Mouse (Mus musculus): ENCODE results near the gene Samd15. TPM values are rescaled to one million over a fixed set of nuclear protein-coding genes. Genes with fewer than 3 reads are reported as not detected.
"Not testable (repeated sequence)": the region's sequence is repeated elsewhere in the genome, so short reads cannot be mapped to it uniquely, and the experiment has no call there.

The Samd15 gene
- not detected in 2 replicates for polyA plus RNA-seq (2012; ENCODE audit: insufficient read depth, insufficient read length, low replicate concordance, missing spikeins)

- TF ChIP-seq CTCF (IDR thresholded peaks at IDR 0.05; ENCODE audit: insufficient read depth, low read depth, low read length) = no peak
- no peak for TF ChIP-seq POLR2A (IDR thresholded peaks at IDR 0.05; ENCODE audit: insufficient read depth, low read depth, low read length)
- WGBS = under 1% methylated on average over 32 of the region's 38 CpGs
- peak within 1 kb of the TSS; percentile 60 for H3K27ac ChIP-seq (ENCODE audit: insufficient read depth, low read depth, low read length)
- peak within 1 kb of the TSS; percentile 85 for H3K4me3 ChIP-seq (ENCODE audit: insufficient read depth, low read depth, low read length)
- H3K4me1 ChIP-seq (ENCODE audit: control insufficient read depth, insufficient read depth, low read length) = peaks cover 5% of the 10 kb centered on the region; the same call in 1 of the 2 replicates
Measured at GRCm38 (mm10) chr12:87199206-87199972, at the start of gene Samd15. Samd15 (plus strand) TSS chr12:87199723.

GRCm38 (mm10) chr12:87154448-87154847 is 45.1 kb upstream of the Samd15 start:
- H3K4me3 ChIP-seq (ENCODE audit: insufficient read depth, low read depth, low read length); H3K4me1 ChIP-seq (ENCODE audit: control insufficient read depth, insufficient read depth, low read length); H3K27ac ChIP-seq (ENCODE audit: insufficient read depth, low read depth, low read length): not testable (repeated sequence)
- WGBS = 60% methylated on average over 4 of the region's 4 CpGs

- Histone ChIP-seq H3K27ac (ENCODE audit: insufficient read depth, low read depth, low read length) (no peak overlapping the region), H3K4me3 (ENCODE audit: insufficient read depth, low read depth, low read length) (no peak overlapping the region), H3K4me1 (ENCODE audit: control insufficient read depth, insufficient read depth, low read length) (no peaks in the 10 kb centered on the region)
- 69% methylated on average over 4 of the region's 4 CpGs for WGBS
- no peak for TF ChIP-seq POLR2A (IDR thresholded peaks at IDR 0.05; ENCODE audit: insufficient read depth, low read depth, low read length)
- no peak for TF ChIP-seq CTCF (IDR thresholded peaks at IDR 0.05; ENCODE audit: insufficient read depth, low read depth, low read length)
Measured at GRCm38 (mm10) chr12:87157361-87157760, 42.2 kb upstream of the Samd15 start.

- no peak overlapping the region for H3K27ac ChIP-seq (ENCODE audit: insufficient read depth, low read depth, low read length)
- H3K4me3 ChIP-seq (ENCODE audit: insufficient read depth, low read depth, low read length) = no peak overlapping the region
- TF ChIP-seq CTCF (IDR thresholded peaks at IDR 0.05; ENCODE audit: insufficient read depth, low read depth, low read length) (no peak), POLR2A (IDR thresholded peaks at IDR 0.05; ENCODE audit: insufficient read depth, low read depth, low read length) (no peak)
- no peaks in the 10 kb centered on the region for H3K4me1 ChIP-seq (ENCODE audit: control insufficient read depth, insufficient read depth, low read length)
- 71% methylated on average over 7 of the region's 7 CpGs for WGBS
Measured at GRCm38 (mm10) chr12:87158099-87158498, 41.4 kb upstream of the Samd15 start.

GRCm38 (mm10) chr12:87160310-87160709 is 39.2 kb upstream of the Samd15 start:
- H3K4me3 ChIP-seq (ENCODE audit: insufficient read depth, low read depth, low read length) = no peak overlapping the region
- WGBS = 80% methylated on average over 1 of the region's 1 CpGs
- TF ChIP-seq POLR2A (IDR thresholded peaks at IDR 0.05; ENCODE audit: insufficient read depth, low read depth, low read length) = no peak
- TF ChIP-seq CTCF (IDR thresholded peaks at IDR 0.05; ENCODE audit: insufficient read depth, low read depth, low read length) = no peak
- no peaks in the 10 kb centered on the region for H3K4me1 ChIP-seq (ENCODE audit: control insufficient read depth, insufficient read depth, low read length)
- H3K27ac ChIP-seq (ENCODE audit: insufficient read depth, low read depth, low read length) = no peak overlapping the region

- no peak overlapping the region for H3K4me3 ChIP-seq (ENCODE audit: insufficient read depth, low read depth, low read length)
- no peaks in the 10 kb centered on the region for H3K4me1 ChIP-seq (ENCODE audit: control insufficient read depth, insufficient read depth, low read length)
- no peak overlapping the region for H3K27ac ChIP-seq (ENCODE audit: insufficient read depth, low read depth, low read length)
- TF ChIP-seq POLR2A (IDR thresholded peaks at IDR 0.05; ENCODE audit: insufficient read depth, low read depth, low read length) (no peak), CTCF (IDR thresholded peaks at IDR 0.05; ENCODE audit: insufficient read depth, low read depth, low read length) (no peak)
- 90% methylated on average over 5 of the region's 5 CpGs for WGBS
Measured at GRCm38 (mm10) chr12:87160815-87161214, 38.7 kb upstream of the Samd15 start.

- peak overlapping the region; percentile 79 for H3K27ac ChIP-seq (ENCODE audit: insufficient read depth, low read depth, low read length)
- TF ChIP-seq CTCF (IDR thresholded peaks at IDR 0.05; ENCODE audit: insufficient read depth, low read depth, low read length) (no peak), POLR2A (IDR thresholded peaks at IDR 0.05; ENCODE audit: insufficient read depth, low read depth, low read length) (no peak)
- H3K4me3 ChIP-seq (ENCODE audit: insufficient read depth, low read depth, low read length) = no peak overlapping the region
- H3K4me1 ChIP-seq (ENCODE audit: control insufficient read depth, insufficient read depth, low read length) = peaks cover 14% of the 10 kb centered on the region
- 27% methylated on average over 4 of the region's 4 CpGs for WGBS
Measured at GRCm38 (mm10) chr12:87175194-87175946, 24.2 kb upstream of the Samd15 start.

GRCm38 (mm10) chr12:87177631-87178030 is 21.9 kb upstream of the Samd15 start:
- no peak overlapping the region for H3K27ac ChIP-seq (ENCODE audit: insufficient read depth, low read depth, low read length)
- TF ChIP-seq POLR2A (IDR thresholded peaks at IDR 0.05; ENCODE audit: insufficient read depth, low read depth, low read length) (no peak), CTCF (IDR thresholded peaks at IDR 0.05; ENCODE audit: insufficient read depth, low read depth, low read length) (no peak)
- WGBS = 96% methylated on average over 4 of the region's 4 CpGs
- no peak overlapping the region for H3K4me3 ChIP-seq (ENCODE audit: insufficient read depth, low read depth, low read length)
- H3K4me1 ChIP-seq (ENCODE audit: control insufficient read depth, insufficient read depth, low read length) = peaks cover 14% of the 10 kb centered on the region

- TF ChIP-seq CTCF (IDR thresholded peaks at IDR 0.05; ENCODE audit: insufficient read depth, low read depth, low read length) (no peak), POLR2A (IDR thresholded peaks at IDR 0.05; ENCODE audit: insufficient read depth, low read depth, low read length) (no peak)
- 92% methylated on average over 3 of the region's 3 CpGs for WGBS
- Histone ChIP-seq H3K4me3 (ENCODE audit: insufficient read depth, low read depth, low read length) (no peak overlapping the region), H3K4me1 (ENCODE audit: control insufficient read depth, insufficient read depth, low read length) (peaks cover 5% of the 10 kb centered on the region; the same call in 1 of the 2 replicates), H3K27ac (ENCODE audit: insufficient read depth, low read depth, low read length) (no peak overlapping the region)
Measured at GRCm38 (mm10) chr12:87193008-87193407, 6.5 kb upstream of the Samd15 start.
